Mouse (Mus musculus) CH12.LX (cell line): Measurements from ENCODE around the gene Alad.

Experiments used
- CHD2 ChIP-seq: IDR thresholded peaks from 2 replicates; pipeline ENCODE4 v1.6.1; 2011; ENCODE audit warnings: low read length, improper control_type of control experiment
- CTCF ChIP-seq, 2 experiments: IDR thresholded peaks in 1 of 2; conservative IDR thresholded peaks in 1 of 2; 2 replicates each; pipeline ENCODE4 v1.5.1; 2011 to 2012; ENCODE audit warnings: low read depth in 2 of 2, low read length in 2 of 2, improper control_type of control experiment in 1 of 2, inconsistent platforms in 1 of 2, mild to moderate bottlenecking in 1 of 2, moderate library complexity in 1 of 2
- EP300 ChIP-seq: IDR thresholded peaks from 2 replicates; pipeline ENCODE4 v1.6.1; 2011; ENCODE audit warnings: low read length, improper control_type of control experiment
- MAX ChIP-seq: IDR thresholded peaks from 2 replicates; pipeline ENCODE4 v1.6.1; 2011; ENCODE audit warnings: low read length, improper control_type of control experiment
- MYC ChIP-seq: IDR thresholded peaks from 2 replicates; pipeline ENCODE4 v1.6.1; 2011; ENCODE audit warnings: low read depth, mild to moderate bottlenecking, improper control_type of control experiment, low read length
- NELFE ChIP-seq: IDR thresholded peaks from 2 replicates; pipeline ENCODE4 v1.6.1; 2011; ENCODE audit warnings: low read depth, low read length, improper control_type of control experiment
- NRF1 ChIP-seq: IDR thresholded peaks from 2 replicates; pipeline ENCODE4 v1.6.1; 2014; ENCODE audit warnings: low read depth, mild to moderate bottlenecking, inconsistent platforms, low read length, improper control_type of control experiment, moderate library complexity
- POLR2A ChIP-seq: IDR thresholded peaks from 2 replicates; pipeline ENCODE4 v1.6.1; 2011; ENCODE audit warnings: low read depth, mild to moderate bottlenecking, improper control_type of control experiment, low read length
- POLR2AphosphoS2 ChIP-seq: IDR thresholded peaks from 2 replicates; pipeline ENCODE4 v1.6.1; 2011; ENCODE audit warnings: low read depth, low read length, improper control_type of control experiment
- SMC3 ChIP-seq: IDR thresholded peaks from 2 replicates; pipeline ENCODE4 v1.6.1; 2011; ENCODE audit warnings: low read depth, low read length, improper control_type of control experiment
- USF1 ChIP-seq: IDR thresholded peaks from 2 replicates; pipeline ENCODE4 v1.6.1; 2014; ENCODE audit warnings: low read depth, mild to moderate bottlenecking, inconsistent platforms, low read length, improper control_type of control experiment
- USF2 ChIP-seq: conservative IDR thresholded peaks from 2 replicates; pipeline ENCODE4 v1.6.1; 2011; ENCODE audit warnings: low read depth, low read length, improper control_type of control experiment
- ZKSCAN1 ChIP-seq: IDR thresholded peaks from 2 replicates; pipeline ENCODE4 v1.6.1; 2012; ENCODE audit warnings: low read depth, inconsistent platforms, low read length, improper control_type of control experiment, borderline replicate concordance
- ZMIZ1 ChIP-seq: IDR thresholded peaks from 2 replicates; pipeline ENCODE4 v1.6.1; 2012; ENCODE audit warnings: low read depth, mild to moderate bottlenecking, inconsistent platforms, low read length, improper control_type of control experiment

DNA sequence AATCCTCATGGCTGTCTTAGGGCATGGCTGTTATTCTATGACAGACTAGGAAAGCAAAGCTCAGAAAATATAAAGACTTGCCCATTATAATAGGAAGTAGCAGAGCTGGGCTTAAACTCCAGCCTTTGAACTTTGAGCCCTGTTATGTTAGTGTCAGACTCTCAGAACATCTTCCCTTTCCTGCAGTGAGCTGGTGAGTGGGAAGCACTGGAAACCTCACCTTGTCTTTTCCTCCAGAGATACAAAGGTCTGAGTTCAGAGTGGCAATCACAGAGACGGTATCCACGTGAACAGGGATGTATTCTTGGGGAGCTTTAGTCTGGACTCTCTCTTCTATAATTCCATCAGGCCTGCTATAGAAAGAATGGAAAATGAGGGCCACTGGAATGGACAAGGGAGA, 56.6 kb downstream of the Alad start:
- TF ChIP-seq ZKSCAN1 (no peak), POLR2A (no peak), ZMIZ1 (no peak), EP300 (no peak), CTCF (conservative IDR thresholded peaks at IDR 0.05 in 1 of 2, IDR thresholded peaks at IDR 0.05 in 1 of 2; ENCODE audit: low read depth in 2 of 2, low read length in 2 of 2) (no peak), NELFE (no peak), MAX (no peak), MYC (no peak), POLR2AphosphoS2 (no peak), SMC3 (no peak), USF1 (no peak), NRF1 (no peak), USF2 (no peak), CHD2 (no peak)
